Mouse (Mus musculus) midbrain, embryonic 12.5 days (tissue): Measurements from ENCODE around the gene C1qc. TPM values are rescaled to one million over a fixed set of nuclear protein-coding genes. Genes with fewer than 3 reads are reported as not detected.

ENCODE experiments used
- ATAC-seq: fragments of 200-750 bp; cut with Nextera tagmentation; 2 replicates; pipeline ENCODE4 v1.8.0; 2017; ENCODE audit warnings: low read depth, moderate TSS enrichment, moderate library complexity; ENCODE audit not compliant: low FRiP score
- H3K27ac ChIP-seq: fragments of 300-500 bp; sonication (generic); replicated peaks from 2 replicates; pipeline ENCODE4 v1.5.1; 2016; ENCODE audit warnings: mild to moderate bottlenecking
- H3K27me3 ChIP-seq: fragments of 300-500 bp; sonication (generic); 2 replicates; pipeline ENCODE4 v1.6.1; 2016; ENCODE audit warnings: mild to moderate bottlenecking
- H3K36me3 ChIP-seq: fragments of 300-500 bp; sonication (generic); 2 replicates; pipeline ENCODE4 v1.6.1; 2016
- H3K4me1 ChIP-seq: fragments of 300-500 bp; sonication (generic); 2 replicates; pipeline ENCODE4 v1.6.1; 2016
- H3K4me2 ChIP-seq: fragments of 300-500 bp; sonication (generic); replicated peaks from 2 replicates; pipeline ENCODE4 v1.6.1; 2016; ENCODE audit warnings: mild to moderate bottlenecking, moderate library complexity
- H3K4me3 ChIP-seq: fragments of 300-500 bp; sonication (generic); 2 replicates; pipeline ENCODE4 v1.5.1; 2016; ENCODE audit warnings: mild to moderate bottlenecking
- H3K9ac ChIP-seq: fragments of 300-500 bp; sonication (generic); replicated peaks from 2 replicates; pipeline ENCODE4 v1.6.1; 2016; ENCODE audit warnings: mild to moderate bottlenecking, moderate library complexity
- H3K9me3 ChIP-seq: fragments of 300-500 bp; sonication (generic); 2 replicates; pipeline ENCODE4 v1.6.1; 2016; ENCODE audit warnings: mild to moderate bottlenecking
- WGBS: fragments of 180-500 bp; shearing (Covaris S2); methylation state at CpG from one replicate; pipeline ENCODE4 v1.1.7; 2016; 5-methylcytosine and 5-hydroxymethylcytosine counted together
- polyA plus RNA-seq: library from polyadenylated mRNA; unstranded; fragments of >200 nt; fragmentation: Nextera tagmentation; extraction: Ambion mirVana; gene quantifications from 2 replicates; pipeline ENCODE4 v1.2.1, GENCODE M21; 2016

The C1qc gene
- polyA plus RNA-seq, 1 experiment from 2014 or later: 23.9 TPM

- no peaks in the 10 kb centered on the region for H3K9me3 ChIP-seq
- ATAC-seq: peak; percentile 14; the same call in 1 of the 2 replicates
- peak overlapping the region; percentile 95 for H3K27ac ChIP-seq
- H3K4me1 ChIP-seq: peaks cover 72% of the 10 kb centered on the region
- H3K27me3 ChIP-seq: peaks cover 10% of the 10 kb centered on the region; the same call in 1 of the 2 replicates
- WGBS: 38% methylated on average over 5 of the region's 5 CpGs
- no peak overlapping the region; the same call in 1 of the 2 replicates for H3K4me3 ChIP-seq
- H3K4me2 ChIP-seq: peak overlapping the region; percentile 30
- H3K36me3 ChIP-seq: no peaks in the 10 kb centered on the region
- peak overlapping the region; percentile 34; the same call in 1 of the 2 replicates for H3K9ac ChIP-seq
Observed at GRCm38 (mm10) chr4:136865531-136865930, 27.3 kb downstream of the C1qc start.

GRCm38 (mm10) chr4:136864751-136865470 is 28.0 kb downstream of the C1qc start:
- peaks cover 72% of the 10 kb centered on the region for H3K4me1 ChIP-seq
- H3K4me3 ChIP-seq: no peak overlapping the region; the same call in 1 of the 2 replicates
- peak; percentile 75 for ATAC-seq
- H3K36me3 ChIP-seq: no peaks in the 10 kb centered on the region
- H3K27me3 ChIP-seq: peaks cover 10% of the 10 kb centered on the region; the same call in 1 of the 2 replicates
- peak overlapping the region; percentile 34; the same call in 1 of the 2 replicates for H3K9ac ChIP-seq
- H3K27ac ChIP-seq: peak overlapping the region; percentile 95
- WGBS: 2% methylated on average over 15 of the region's 15 CpGs
- peak overlapping the region; percentile 30 for H3K4me2 ChIP-seq
- H3K9me3 ChIP-seq: no peaks in the 10 kb centered on the region

- Histone ChIP-seq H3K4me3 (no peak overlapping the region), H3K4me1 (peaks cover 72% of the 10 kb centered on the region), H3K36me3 (no peaks in the 10 kb centered on the region), H3K27me3 (peaks cover 16% of the 10 kb centered on the region; the same call in 1 of the 2 replicates), H3K9me3 (no peaks in the 10 kb centered on the region), H3K27ac (peak overlapping the region; percentile 95), H3K9ac (no peak overlapping the region), H3K4me2 (no peak overlapping the region)
- 19% methylated on average over 9 of the region's 9 CpGs for WGBS
- no peak for ATAC-seq
Observed at GRCm38 (mm10) chr4:136863517-136863916, 29.3 kb downstream of the C1qc start.

GRCm38 (mm10) chr4:136862411-136862810 is 30.5 kb downstream of the C1qc start:
- Histone ChIP-seq H3K27me3 (peaks cover 17% of the 10 kb centered on the region; the same call in 1 of the 2 replicates), H3K36me3 (no peaks in the 10 kb centered on the region), H3K4me1 (peaks cover 62% of the 10 kb centered on the region), H3K9ac (no peak overlapping the region), H3K9me3 (no peaks in the 10 kb centered on the region), H3K27ac (peak overlapping the region; percentile 95), H3K4me2 (no peak overlapping the region), H3K4me3 (no peak overlapping the region)
- ATAC-seq: no peak
- WGBS: 71% methylated on average over 2 of the region's 2 CpGs

GRCm38 (mm10) chr4:136861806-136862205 is 31.1 kb downstream of the C1qc start:
- Histone ChIP-seq H3K4me1 (peaks cover 56% of the 10 kb centered on the region), H3K9ac (peak overlapping the region; percentile 34; the same call in 1 of the 2 replicates), H3K4me3 (no peak overlapping the region), H3K4me2 (0 out of 2 replicates have a peak overlapping the region, but pooled peaks have one; percentile 22), H3K27me3 (peaks cover 17% of the 10 kb centered on the region; the same call in 1 of the 2 replicates), H3K36me3 (no peaks in the 10 kb centered on the region), H3K27ac (peak overlapping the region; percentile 95), H3K9me3 (no peaks in the 10 kb centered on the region)
- WGBS: 2% methylated on average over 17 of the region's 17 CpGs
- ATAC-seq: peak; percentile 62

- Histone ChIP-seq H3K9me3 (no peaks in the 10 kb centered on the region), H3K9ac (no peak overlapping the region), H3K4me1 (peaks cover 43% of the 10 kb centered on the region), H3K36me3 (no peaks in the 10 kb centered on the region), H3K27ac (no peak overlapping the region), H3K27me3 (peaks cover 11% of the 10 kb centered on the region), H3K4me2 (no peak overlapping the region), H3K4me3 (no peak overlapping the region)
- no peak for ATAC-seq
- 87% methylated on average over 7 of the region's 7 CpGs for WGBS
Observed at GRCm38 (mm10) chr4:136860022-136860421, 32.8 kb downstream of the C1qc start.

GRCm38 (mm10) chr4:136855081-136855480 is 37.8 kb downstream of the C1qc start:
- H3K36me3 ChIP-seq: no peaks in the 10 kb centered on the region
- WGBS: 22% methylated on average over 6 of the region's 6 CpGs
- H3K27ac ChIP-seq: no peak overlapping the region
- peaks cover 6% of the 10 kb centered on the region for H3K27me3 ChIP-seq
- ATAC-seq: no peak
- H3K9ac ChIP-seq: no peak overlapping the region
- H3K4me1 ChIP-seq: no peaks in the 10 kb centered on the region
- H3K4me3 ChIP-seq: no peak overlapping the region
- no peak overlapping the region for H3K4me2 ChIP-seq
- no peaks in the 10 kb centered on the region for H3K9me3 ChIP-seq

GRCm38 (mm10) chr4:136852989-136853388 is 39.9 kb downstream of the C1qc start:
- H3K4me1 ChIP-seq: peaks cover 2% of the 10 kb centered on the region; the same call in 1 of the 2 replicates
- H3K27me3 ChIP-seq: peaks cover 5% of the 10 kb centered on the region; the same call in 1 of the 2 replicates
- no peak overlapping the region for H3K9ac ChIP-seq
- no peaks in the 10 kb centered on the region for H3K36me3 ChIP-seq
- no peak overlapping the region for H3K4me2 ChIP-seq
- WGBS: 91% methylated on average over 12 of the region's 12 CpGs
- H3K27ac ChIP-seq: no peak overlapping the region
- H3K9me3 ChIP-seq: no peaks in the 10 kb centered on the region
- H3K4me3 ChIP-seq: no peak overlapping the region
- no peak for ATAC-seq

GRCm38 (mm10) chr4:136852119-136852518 is 40.7 kb downstream of the C1qc start:
- 77% methylated on average over 5 of the region's 5 CpGs for WGBS
- H3K27ac ChIP-seq: no peak overlapping the region

GRCm38 (mm10) chr4:136848565-136848964 is 44.3 kb downstream of the C1qc start:
- H3K9me3 ChIP-seq: 0 out of 2 replicates have a peak, but pooled peaks cover 2% of the 10 kb centered on the region
- H3K4me1 ChIP-seq: peaks cover 15% of the 10 kb centered on the region
- H3K27ac ChIP-seq: no peak overlapping the region
- H3K4me3 ChIP-seq: no peak overlapping the region
- H3K4me2 ChIP-seq: no peak overlapping the region
- no peak for ATAC-seq
- H3K9ac ChIP-seq: no peak overlapping the region
- H3K27me3 ChIP-seq: 0 out of 2 replicates have a peak, but pooled peaks cover 5% of the 10 kb centered on the region
- 56% methylated on average over 4 of the region's 4 CpGs for WGBS
- H3K36me3 ChIP-seq: no peaks in the 10 kb centered on the region

More at GRCm38 (mm10) chr4:136852119-136852518, 40.7 kb downstream of the C1qc start:
- Histone ChIP-seq H3K27me3 (peaks cover 5% of the 10 kb centered on the region; the same call in 1 of the 2 replicates), H3K9me3 (no peaks in the 10 kb centered on the region), H3K4me3 (no peak overlapping the region), H3K36me3 (no peaks in the 10 kb centered on the region), H3K9ac (no peak overlapping the region), H3K4me2 (no peak overlapping the region), H3K4me1 (peaks cover 5% of the 10 kb centered on the region; the same call in 1 of the 2 replicates)
- ATAC-seq: no peak

GRCm38 (mm10) chr4:136847166-136847565 is 45.7 kb downstream of the C1qc start:
- peaks cover 15% of the 10 kb centered on the region for H3K4me1 ChIP-seq
- no peak for ATAC-seq
- H3K27ac ChIP-seq: no peak overlapping the region
- 0 out of 2 replicates have a peak, but pooled peaks cover 2% of the 10 kb centered on the region for H3K9me3 ChIP-seq
- H3K4me3 ChIP-seq: no peak overlapping the region
- 0 out of 2 replicates have a peak, but pooled peaks cover 5% of the 10 kb centered on the region for H3K27me3 ChIP-seq
- H3K9ac ChIP-seq: no peak overlapping the region
- 72% methylated on average over 6 of the region's 6 CpGs for WGBS
- H3K36me3 ChIP-seq: no peaks in the 10 kb centered on the region
- H3K4me2 ChIP-seq: no peak overlapping the region

GRCm38 (mm10) chr4:136842802-136843201 is 50.1 kb downstream of the C1qc start:
- Histone ChIP-seq H3K36me3 (no peaks in the 10 kb centered on the region), H3K9me3 (0 out of 2 replicates have a peak, but pooled peaks cover 2% of the 10 kb centered on the region), H3K4me1 (peaks cover 36% of the 10 kb centered on the region), H3K4me3 (no peak overlapping the region), H3K27ac (no peak overlapping the region), H3K9ac (no peak overlapping the region), H3K27me3 (no peaks in the 10 kb centered on the region), H3K4me2 (no peak overlapping the region)
- WGBS: 90% methylated on average over 10 of the region's 10 CpGs
- ATAC-seq: no peak
